Mouse (Mus musculus) hindbrain, embryonic 14.5 days (tissue): ENCODE measurements around the gene Arnt. TPM values are rescaled to one million over a fixed set of nuclear protein-coding genes. Genes with fewer than 3 reads are reported as not detected.

Experiments used
- ATAC-seq: fragments of 200-750 bp; cut with Nextera tagmentation; 2 replicates; pipeline ENCODE4 v1.8.0; 2017; ENCODE audit warnings: moderate number of reproducible peaks, mild to moderate bottlenecking, moderate TSS enrichment, moderate library complexity; ENCODE audit not compliant: low FRiP score
- DNase-seq: peaks from one replicate; pipeline ENCODE4 v3.0.0-alpha.2; 2015; ENCODE audit warnings: low spot score
- H3K27ac ChIP-seq: fragments of 300-500 bp; sonication (generic); 2 replicates; pipeline ENCODE4 v1.5.1; 2014; ENCODE audit warnings: mild to moderate bottlenecking, moderate library complexity
- H3K27me3 ChIP-seq: fragments of 300-500 bp; sonication (generic); 2 replicates; pipeline ENCODE4 v1.6.1; 2014; ENCODE audit warnings: mild to moderate bottlenecking, low read length, mixed read lengths; ENCODE audit not compliant: control insufficient read depth, insufficient read depth
- H3K36me3 ChIP-seq: fragments of 300-500 bp; sonication (generic); replicated peaks from 2 replicates; pipeline ENCODE4 v1.6.1; 2014; ENCODE audit not compliant: control insufficient read depth, insufficient read depth
- H3K4me1 ChIP-seq: fragments of 300-500 bp; sonication (generic); replicated peaks from 2 replicates; pipeline ENCODE4 v1.6.1; 2014; ENCODE audit warnings: antibody characterized with exemption, low read length, mixed read lengths; ENCODE audit not compliant: control insufficient read depth, insufficient read depth
- H3K4me2 ChIP-seq: fragments of 300-500 bp; sonication (generic); replicated peaks from 2 replicates; pipeline ENCODE4 v1.6.1; 2014; ENCODE audit warnings: mild to moderate bottlenecking, moderate library complexity
- H3K4me3 ChIP-seq: fragments of 300-500 bp; sonication (generic); replicated peaks from 2 replicates; pipeline ENCODE4 v1.5.1; 2014; ENCODE audit warnings: mild to moderate bottlenecking, low read length
- H3K9ac ChIP-seq: fragments of 300-500 bp; sonication (generic); 2 replicates; pipeline ENCODE4 v1.6.1; 2014
- H3K9me3 ChIP-seq: fragments of 300-500 bp; sonication (generic); 2 replicates; pipeline ENCODE4 v1.6.1; 2016; ENCODE audit warnings: low read length; ENCODE audit not compliant: control insufficient read depth
- WGBS: fragments of 180-500 bp; shearing (Covaris S2); extraction: QIAGEN DNeasy Blood & Tissue Kit; methylation state at CpG from one replicate; pipeline ENCODE4 v1.1.7; 2014; 5-methylcytosine and 5-hydroxymethylcytosine counted together
- polyA plus RNA-seq: library from polyadenylated mRNA; unstranded; fragments of >200 nt; fragmentation: Nextera tagmentation; extraction: Ambion mirVana; gene quantifications from 2 replicates; pipeline ENCODE4 v1.2.1, GENCODE M21; 2014

Gene Arnt
- polyA plus RNA-seq, 1 experiment from 2014 or later: 12.3 TPM

DNA sequence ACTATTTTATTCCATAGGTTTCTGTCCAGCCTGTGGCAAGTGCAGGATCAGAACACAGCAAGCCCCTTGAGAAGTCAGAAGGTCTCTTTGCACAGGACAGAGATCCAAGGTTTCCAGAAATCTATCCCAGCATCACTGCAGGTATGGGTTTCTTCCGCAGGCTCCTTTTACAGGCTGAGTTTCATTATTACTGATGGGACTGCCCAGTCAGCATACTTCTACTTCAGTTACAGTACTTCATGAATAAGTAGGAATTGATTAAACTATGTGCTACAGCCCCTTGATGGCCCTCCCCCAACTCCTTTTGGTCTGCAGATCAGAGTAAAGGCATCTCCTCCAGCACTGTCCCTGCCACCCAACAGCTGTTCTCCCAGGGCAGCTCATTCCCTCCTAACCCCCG is 56.0 kb downstream of the Arnt start:
- Histone ChIP-seq H3K4me3 (no peak overlapping the region), H3K9me3 (no peaks in the 10 kb centered on the region), H3K4me2 (no peak overlapping the region), H3K4me1 (no peaks in the 10 kb centered on the region), H3K9ac (no peak overlapping the region), H3K27me3 (no peaks in the 10 kb centered on the region), H3K27ac (no peak overlapping the region), H3K36me3 (peaks cover 97% of the 10 kb centered on the region)
- ATAC-seq (no peak), DNase-seq (no peak)
- WGBS: 92% methylated on average over 2 of the region's 2 CpGs

DNA sequence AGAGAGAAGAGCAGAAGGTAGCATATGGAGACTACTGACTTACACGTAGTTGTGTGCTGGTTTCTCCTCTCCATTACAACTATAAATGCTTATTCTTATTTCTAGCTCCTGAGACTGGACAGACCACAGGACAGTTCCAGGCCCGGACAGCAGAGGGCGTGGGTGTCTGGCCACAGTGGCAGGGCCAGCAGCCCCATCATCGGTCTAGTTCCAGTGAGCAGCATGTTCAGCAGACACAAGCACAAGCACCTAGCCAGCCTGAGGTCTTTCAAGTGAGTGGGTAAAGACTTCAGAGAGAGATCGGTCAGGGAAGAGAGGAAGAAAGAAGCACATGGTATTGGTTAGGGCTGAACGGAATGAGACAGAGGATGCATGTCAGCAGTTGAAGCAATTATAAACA is 60.2 kb downstream of the Arnt start:
- ATAC-seq (no peak), DNase-seq (no peak)
- WGBS: 73% methylated on average over 6 of the region's 6 CpGs
- Histone ChIP-seq H3K9ac (no peak overlapping the region), H3K36me3 (peaks cover 78% of the 10 kb centered on the region), H3K4me3 (no peak overlapping the region), H3K27me3 (no peaks in the 10 kb centered on the region), H3K4me1 (no peaks in the 10 kb centered on the region), H3K4me2 (no peak overlapping the region), H3K27ac (no peak overlapping the region), H3K9me3 (no peaks in the 10 kb centered on the region)

DNA sequence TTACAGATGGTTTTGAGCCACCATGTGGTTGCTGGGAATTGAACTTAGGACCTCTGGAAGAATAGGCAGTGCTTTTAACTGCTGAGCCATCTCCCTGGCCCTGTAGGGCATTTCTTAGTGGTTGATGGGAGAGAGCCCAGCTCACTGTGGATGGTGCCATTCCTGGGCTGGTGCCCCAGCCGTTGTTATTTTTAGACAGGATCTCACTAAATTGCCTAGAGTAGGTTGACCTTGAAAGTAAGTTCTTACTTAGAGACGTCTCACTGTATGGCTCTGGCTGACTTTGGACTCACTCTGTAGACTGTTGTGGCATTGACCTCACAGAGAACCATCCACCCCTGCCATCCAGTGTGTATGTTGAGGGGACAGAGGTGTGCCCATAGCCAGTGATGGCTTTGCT is 64.0 kb downstream of the Arnt start:
- ATAC-seq (no peak), DNase-seq (no peak)
- H3K36me3 ChIP-seq: peaks cover 40% of the 10 kb centered on the region
- 95% methylated on average over 2 of the region's 2 CpGs for WGBS
- no peaks in the 10 kb centered on the region for H3K27me3 ChIP-seq
- no peaks in the 10 kb centered on the region for H3K4me1 ChIP-seq
- H3K4me3 ChIP-seq: no peak overlapping the region
- no peak overlapping the region for H3K9ac ChIP-seq
- no peak overlapping the region for H3K4me2 ChIP-seq
- H3K27ac ChIP-seq: no peak overlapping the region
- H3K9me3 ChIP-seq: no peaks in the 10 kb centered on the region

GRCm38 (mm10) chr3:95499024-95499423 is 64.8 kb downstream of the Arnt start, which contains the start of gene Ctsk:
Ctsk (plus strand) TSS chr3:95499256.
- 86% methylated on average over 7 of the region's 7 CpGs for WGBS
- no peak within 1 kb of the TSS for H3K9ac ChIP-seq
- H3K36me3 ChIP-seq: peaks cover 32% of the 10 kb centered on the region
- no peak for DNase-seq
- H3K9me3 ChIP-seq: no peaks in the 10 kb centered on the region
- no peak within 1 kb of the TSS for H3K4me3 ChIP-seq
- H3K27ac ChIP-seq: no peak within 1 kb of the TSS
- no peak for ATAC-seq
- H3K4me1 ChIP-seq: no peaks in the 10 kb centered on the region
- H3K27me3 ChIP-seq: no peaks in the 10 kb centered on the region
- no peak within 1 kb of the TSS for H3K4me2 ChIP-seq

DNA sequence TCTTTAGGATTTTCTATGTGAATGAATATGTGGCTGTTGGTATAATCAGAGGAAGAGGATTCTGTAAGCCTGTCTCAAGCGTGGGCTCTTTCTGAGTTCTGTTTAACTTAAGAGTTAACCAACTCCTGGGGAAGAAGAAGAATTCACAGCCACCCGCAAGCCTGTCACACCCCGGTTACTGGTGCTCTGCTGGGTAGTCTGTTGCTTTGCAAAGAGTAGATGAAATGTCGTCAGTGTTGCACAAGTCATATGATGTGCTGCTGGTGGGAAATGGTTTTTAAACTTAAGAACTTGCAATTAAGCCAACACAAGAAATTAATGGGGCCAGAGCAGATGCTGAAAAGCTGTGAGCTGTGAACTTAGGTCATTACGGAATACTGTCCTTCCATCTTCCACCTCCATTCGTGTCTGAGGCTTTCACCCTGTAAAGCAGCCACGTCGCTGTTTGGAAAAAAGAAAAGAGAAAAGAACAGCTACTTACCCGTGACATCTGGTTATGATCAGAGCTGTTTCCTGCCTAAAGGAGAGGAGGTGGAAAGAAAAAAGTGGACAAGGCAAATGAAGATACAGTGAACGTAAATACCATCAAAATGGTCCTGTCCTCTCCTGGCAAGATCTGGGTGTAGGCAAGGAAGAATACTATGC is 65.4 kb downstream of the Arnt start:
- no peak overlapping the region for H3K9ac ChIP-seq
- no peak overlapping the region for H3K4me3 ChIP-seq
- H3K27me3 ChIP-seq: no peaks in the 10 kb centered on the region
- no peaks in the 10 kb centered on the region for H3K9me3 ChIP-seq
- no peak overlapping the region for H3K4me2 ChIP-seq
- 70% methylated on average over 10 of the region's 10 CpGs for WGBS
- no peak overlapping the region for H3K27ac ChIP-seq
- no peak for ATAC-seq
- H3K36me3 ChIP-seq: peaks cover 26% of the 10 kb centered on the region
- H3K4me1 ChIP-seq: no peaks in the 10 kb centered on the region
- DNase-seq: no peak

DNA sequence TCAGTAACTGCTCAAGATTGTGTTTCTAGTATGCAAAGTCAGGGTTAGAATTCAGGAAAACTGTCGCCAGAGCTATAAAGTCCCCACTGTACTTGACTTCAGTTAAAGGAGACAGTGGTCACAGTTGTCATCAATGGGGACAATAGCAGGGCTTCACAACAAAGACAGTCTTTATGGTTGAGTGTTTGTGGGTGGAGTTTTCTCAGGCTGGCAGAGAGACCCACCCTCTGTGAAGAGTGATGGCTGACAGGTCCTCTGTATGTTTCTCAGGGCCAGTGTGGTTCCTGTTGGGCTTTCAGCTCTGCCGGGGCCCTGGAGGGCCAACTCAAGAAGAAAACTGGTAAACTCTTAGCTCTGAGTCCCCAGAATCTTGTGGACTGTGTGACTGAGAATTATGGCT is 68.1 kb downstream of the Arnt start:
- Histone ChIP-seq H3K27ac (no peak overlapping the region), H3K4me3 (no peak overlapping the region), H3K27me3 (no peaks in the 10 kb centered on the region), H3K4me1 (no peaks in the 10 kb centered on the region), H3K9me3 (no peaks in the 10 kb centered on the region), H3K36me3 (peaks cover 7% of the 10 kb centered on the region; the same call in 1 of the 2 replicates), H3K9ac (no peak overlapping the region), H3K4me2 (no peak overlapping the region)
- DNase-seq (no peak), ATAC-seq (no peak)
- WGBS: 20% methylated on average over 2 of the region's 2 CpGs

DNA sequence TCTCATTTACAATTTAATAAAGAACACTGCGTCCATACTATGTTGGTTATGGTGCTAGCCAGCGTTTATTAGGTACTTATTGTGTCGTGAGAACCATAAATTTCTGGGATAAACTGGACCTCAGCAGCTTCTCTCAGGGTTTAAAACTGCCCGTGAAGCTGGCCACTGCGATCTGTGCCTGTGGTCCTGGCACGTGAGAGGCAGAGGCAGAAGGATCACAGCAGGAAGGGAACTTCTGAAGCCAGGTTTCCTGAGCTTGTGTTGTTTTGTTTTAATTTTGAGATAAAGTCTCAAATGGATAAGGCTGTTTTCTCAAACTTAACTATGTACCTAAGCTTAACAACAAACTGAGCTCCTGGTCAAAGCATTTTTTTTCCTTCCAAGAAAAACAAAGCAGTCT is 75.2 kb downstream of the Arnt start:
- H3K9me3 ChIP-seq: no peaks in the 10 kb centered on the region
- no peaks in the 10 kb centered on the region for H3K27me3 ChIP-seq
- H3K27ac ChIP-seq: no peak overlapping the region
- peaks cover 7% of the 10 kb centered on the region for H3K36me3 ChIP-seq
- no peaks in the 10 kb centered on the region for H3K4me1 ChIP-seq
- WGBS: 81% methylated on average over 6 of the region's 6 CpGs
- H3K4me2 ChIP-seq: no peak overlapping the region
- H3K9ac ChIP-seq: no peak overlapping the region
- DNase-seq: no peak
- ATAC-seq: no peak
- no peak overlapping the region for H3K4me3 ChIP-seq

DNA sequence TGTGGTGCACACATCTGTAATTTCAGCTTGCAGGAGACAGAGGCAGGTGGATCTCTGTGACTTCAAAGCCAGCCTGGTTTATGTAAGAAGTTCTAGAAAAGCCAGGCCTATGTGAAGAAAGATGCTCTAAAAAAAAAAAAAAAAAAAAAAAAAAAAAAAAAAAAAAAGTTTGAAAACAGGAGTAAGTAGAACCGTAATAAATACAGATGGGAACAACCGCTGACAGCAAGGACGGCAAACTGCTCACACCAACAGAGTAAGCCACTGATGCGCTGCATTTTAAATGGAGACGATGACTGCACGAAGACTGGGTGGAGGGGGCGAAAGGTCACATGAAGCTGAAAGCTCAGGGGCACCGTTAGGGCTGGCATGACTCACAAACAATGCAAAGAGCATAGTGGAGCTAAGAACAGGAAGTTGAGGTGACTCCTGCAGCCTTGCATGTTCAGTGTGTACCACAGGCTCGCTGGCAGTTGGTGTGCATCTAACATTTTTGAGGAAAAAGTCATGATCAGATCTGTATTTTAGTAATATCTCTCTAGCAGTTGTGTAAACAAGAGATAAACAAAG is 77.5 kb downstream of the Arnt start:
- H3K36me3 ChIP-seq: peaks cover 5% of the 10 kb centered on the region
- 55% methylated on average over 9 of the region's 9 CpGs for WGBS
- H3K4me1 ChIP-seq: no peaks in the 10 kb centered on the region
- no peak overlapping the region for H3K4me3 ChIP-seq
- H3K9ac ChIP-seq: no peak overlapping the region
- H3K27me3 ChIP-seq: no peaks in the 10 kb centered on the region
- ATAC-seq (no peak), DNase-seq (no peak)
- H3K27ac ChIP-seq: no peak overlapping the region
- H3K4me2 ChIP-seq: no peak overlapping the region
- no peaks in the 10 kb centered on the region for H3K9me3 ChIP-seq

DNA sequence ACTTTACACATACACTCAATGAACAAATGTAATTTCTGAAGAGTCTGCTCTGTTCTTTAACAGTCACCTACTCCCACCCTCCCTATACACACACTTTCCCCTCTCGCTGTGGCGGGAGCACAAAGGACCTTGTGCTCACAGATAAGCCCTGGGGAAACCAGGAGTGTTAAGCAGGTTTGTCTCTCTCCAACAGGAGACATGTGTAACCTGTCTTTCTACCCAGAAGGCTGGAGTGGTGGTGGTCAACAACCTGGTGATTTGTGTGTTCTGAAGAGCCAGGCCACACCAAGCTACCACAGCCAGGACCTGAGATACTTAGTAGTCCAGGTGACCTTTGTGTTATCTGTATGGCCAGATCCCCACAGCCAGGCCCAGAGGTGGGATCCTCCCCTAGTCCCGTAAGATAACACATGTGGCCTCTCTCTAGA is 82.4 kb downstream of the Arnt start:
- DNase-seq: no peak
- Histone ChIP-seq H3K4me1 (no peaks in the 10 kb centered on the region), H3K4me3 (no peak overlapping the region), H3K36me3 (no peaks in the 10 kb centered on the region), H3K4me2 (no peak overlapping the region), H3K9me3 (no peaks in the 10 kb centered on the region), H3K27me3 (no peaks in the 10 kb centered on the region), H3K9ac (no peak overlapping the region), H3K27ac (no peak overlapping the region)
- 92% methylated on average over 3 of the region's 3 CpGs for WGBS
- ATAC-seq: no peak
